Mouse (Mus musculus): ENCODE data around the gene Col12a1.

DNA sequence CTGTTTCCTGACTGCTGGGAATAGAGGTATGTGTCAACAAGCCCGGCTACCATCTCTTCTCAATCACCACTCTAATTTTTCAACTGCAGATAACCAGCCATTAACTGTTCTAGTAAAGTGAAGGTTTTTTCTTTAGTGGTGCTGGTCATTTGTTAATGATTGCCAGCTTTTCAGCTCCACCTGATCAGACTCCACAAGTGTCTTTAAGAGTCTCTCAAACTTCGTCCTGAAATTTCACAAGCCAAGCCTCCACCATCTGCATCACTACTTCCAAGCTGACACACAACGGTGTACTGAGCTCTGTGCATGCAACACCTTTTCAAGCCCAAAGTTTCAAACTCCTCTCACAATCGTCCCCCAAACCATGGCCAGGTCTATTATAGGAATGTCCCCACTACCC, 46.7 kb upstream of the Col12a1 start:
- TF ChIP-seq CTCF (IDR thresholded peaks at IDR 0.05; ENCODE audit: control insufficient read depth, insufficient read depth, insufficient read length) (no peak), MAX (IDR thresholded peaks at IDR 0.05) (no peak), FOSL1 (IDR thresholded peaks at IDR 0.05; ENCODE audit: insufficient read depth, low read length, poor library complexity, severe bottlenecking) (no peak), MYOG (IDR thresholded peaks at IDR 0.05; ENCODE audit: control insufficient read depth, extremely low read depth, insufficient read length) (no peak)
